Mouse (Mus musculus): Measurements from ENCODE around the gene Gadd45g.
"Not testable (repeated sequence)": the region's sequence is repeated elsewhere in the genome, so short reads cannot be mapped to it uniquely, and the experiment has no call there.

Gadd45g gene

GRCm38 (mm10) chr13:51834024-51834423 is 12.5 kb upstream of the Gadd45g start:
- DNase-seq, result not testable (repeated sequence)

- DNase-seq, result no peak
Observed at GRCm38 (mm10) chr13:51834520-51834919, 12.0 kb upstream of the Gadd45g start.

DNA sequence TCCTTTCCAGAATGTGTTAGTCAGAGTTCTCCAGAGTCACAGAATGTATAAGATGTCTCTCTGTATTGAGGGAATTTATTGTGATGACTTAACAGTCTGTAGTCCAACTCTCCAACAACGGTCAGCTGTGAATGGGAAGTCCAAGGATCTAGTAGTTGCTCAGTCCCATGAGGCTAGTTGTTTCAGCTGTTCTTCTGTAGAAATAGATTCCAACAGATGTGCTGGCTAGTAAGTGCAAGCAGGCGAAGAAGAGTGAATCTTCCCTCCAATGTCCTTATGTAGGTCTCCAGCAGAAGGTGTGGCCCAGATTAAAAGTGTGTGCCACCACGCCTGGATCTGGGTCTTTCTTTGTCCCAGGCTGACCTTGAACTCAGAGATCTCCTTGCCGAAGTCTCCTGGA is 11.3 kb upstream of the Gadd45g start:
- DNase-seq, result not testable (repeated sequence)

- DNase-seq, result no peak
Observed at GRCm38 (mm10) chr13:51837402-51837801, 9.1 kb upstream of the Gadd45g start.

- DNase-seq, result peak; percentile 52
Observed at GRCm38 (mm10) chr13:51839250-51840026, 7.0 kb upstream of the Gadd45g start.

- DNase-seq, result no peak
Observed at GRCm38 (mm10) chr13:51840702-51841101, 5.8 kb upstream of the Gadd45g start.

GRCm38 (mm10) chr13:51841541-51842115 is 4.8 kb upstream of the Gadd45g start:
- no peak for DNase-seq

DNA sequence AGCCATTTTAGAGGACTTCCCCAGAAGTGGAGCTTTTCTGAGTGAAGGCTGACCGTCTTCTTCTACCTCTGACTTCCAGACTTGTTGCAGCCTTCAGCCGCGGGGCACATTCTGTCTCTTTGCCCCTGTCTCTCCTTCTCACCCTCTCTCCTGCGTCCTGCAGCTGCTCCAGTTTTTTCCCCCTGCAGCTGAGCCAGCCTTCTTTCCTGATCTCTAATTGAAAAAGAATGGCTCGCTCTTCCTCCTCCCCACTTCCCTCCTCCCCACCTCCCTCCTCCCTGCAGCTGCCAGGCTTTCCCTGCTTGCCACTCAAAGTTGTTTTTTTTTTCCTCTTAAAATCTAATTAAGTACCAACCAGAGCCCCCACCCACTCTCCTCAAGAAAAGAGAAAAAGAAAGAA is 4.3 kb upstream of the Gadd45g start:
- no peak for DNase-seq

GRCm38 (mm10) chr13:51842773-51843172 is 3.7 kb upstream of the Gadd45g start:
- DNase-seq, result no peak

DNA sequence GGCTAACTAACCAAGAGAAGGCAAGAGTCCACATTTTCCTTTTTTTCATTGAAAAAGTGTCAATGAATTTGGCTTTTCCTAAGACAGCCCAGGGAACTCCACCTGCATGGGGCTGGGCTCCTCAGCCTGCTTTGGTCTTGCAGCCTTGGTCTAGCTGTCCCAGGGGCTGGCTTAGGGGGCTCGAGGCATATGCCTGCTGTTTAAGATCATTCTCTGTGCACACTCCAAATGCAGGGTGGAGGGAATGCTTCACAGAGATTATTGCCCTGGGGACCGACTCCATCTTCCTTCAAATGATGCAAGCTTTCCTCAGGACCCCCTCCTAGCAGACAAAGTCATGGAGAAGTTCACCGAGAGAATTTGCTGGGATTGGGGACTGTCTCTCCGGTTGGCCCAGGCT is 3.2 kb upstream of the Gadd45g start:
- DNase-seq, result no peak

GRCm38 (mm10) chr13:51844118-51844517 is 2.4 kb upstream of the Gadd45g start:
- DNase-seq, result peak; percentile 39

DNA sequence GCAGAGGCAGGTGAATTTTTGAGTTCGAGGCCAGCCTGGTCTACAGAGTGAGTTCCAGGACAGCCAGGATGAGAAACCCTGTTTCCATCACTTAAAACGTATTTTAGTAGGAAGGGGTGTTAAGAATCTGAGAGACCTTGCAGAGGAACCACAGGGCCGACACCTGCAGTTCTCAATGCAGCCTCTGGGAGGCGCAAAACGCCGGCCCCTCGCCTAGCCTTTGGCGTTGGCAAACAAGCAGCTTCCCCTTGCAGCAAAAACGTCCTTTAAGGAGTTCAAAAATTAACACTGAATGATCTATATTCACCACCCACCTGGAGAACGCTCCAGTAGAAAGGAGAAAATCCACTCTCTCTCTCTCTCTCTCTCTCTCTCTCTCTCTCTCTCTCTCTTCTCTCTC is 1.8 kb upstream of the Gadd45g start:
- peak; percentile 85 for DNase-seq

DNA sequence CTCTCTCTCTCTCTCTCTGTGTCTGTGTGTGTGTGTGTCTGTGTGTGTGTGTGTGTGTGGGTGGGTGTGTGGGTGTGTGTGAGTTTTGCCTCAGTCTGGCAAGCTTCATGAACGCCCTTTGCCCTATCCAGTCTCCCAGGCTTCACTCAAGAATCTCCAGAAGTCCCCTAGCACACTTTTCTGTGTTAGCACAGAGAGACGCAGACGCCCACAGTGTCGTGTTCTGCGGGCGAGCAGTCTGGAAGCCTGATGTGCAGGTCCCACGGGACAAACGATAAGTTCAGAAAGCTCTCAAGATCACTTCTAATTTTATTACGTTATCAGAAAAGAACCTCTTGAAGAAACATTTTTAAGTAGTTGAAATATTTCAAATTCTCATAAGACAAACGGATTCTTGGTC is 1.4 kb upstream of the Gadd45g start:
- peak; percentile 54 for DNase-seq

GRCm38 (mm10) chr13:51845591-51846191 is 787 bp upstream of the Gadd45g start:
- peak; percentile 88 for DNase-seq

GRCm38 (mm10) chr13:51846868-51847793 is 653 bp downstream of the Gadd45g start:
- DNase-seq, result peak; percentile 87

DNA sequence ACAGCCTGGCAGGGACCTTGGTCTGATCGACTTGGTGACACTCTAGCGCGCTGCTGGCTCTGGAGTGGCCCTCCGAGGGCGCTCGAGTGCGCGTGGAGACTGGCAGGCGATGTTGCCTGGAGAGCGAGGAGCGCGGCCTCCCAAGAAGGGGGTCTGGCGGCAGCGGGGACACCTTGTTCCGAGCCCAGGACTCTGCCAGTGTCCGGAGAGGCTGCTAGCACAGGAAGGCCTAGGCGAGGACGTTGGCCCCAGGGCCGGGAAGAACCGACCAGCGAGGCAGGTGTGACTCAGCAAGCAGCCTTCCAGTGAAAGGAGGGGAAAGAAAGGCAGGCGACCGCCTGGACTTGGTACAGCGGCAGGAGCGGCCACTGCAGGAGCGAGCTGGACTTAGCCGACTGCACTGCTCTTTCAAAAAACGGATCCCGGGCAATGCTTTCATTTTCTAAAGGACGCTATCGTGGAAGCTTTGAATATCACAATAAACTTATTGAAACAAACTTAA is 1.6 kb downstream of the Gadd45g start:
- DNase-seq, result peak; percentile 88

DNA sequence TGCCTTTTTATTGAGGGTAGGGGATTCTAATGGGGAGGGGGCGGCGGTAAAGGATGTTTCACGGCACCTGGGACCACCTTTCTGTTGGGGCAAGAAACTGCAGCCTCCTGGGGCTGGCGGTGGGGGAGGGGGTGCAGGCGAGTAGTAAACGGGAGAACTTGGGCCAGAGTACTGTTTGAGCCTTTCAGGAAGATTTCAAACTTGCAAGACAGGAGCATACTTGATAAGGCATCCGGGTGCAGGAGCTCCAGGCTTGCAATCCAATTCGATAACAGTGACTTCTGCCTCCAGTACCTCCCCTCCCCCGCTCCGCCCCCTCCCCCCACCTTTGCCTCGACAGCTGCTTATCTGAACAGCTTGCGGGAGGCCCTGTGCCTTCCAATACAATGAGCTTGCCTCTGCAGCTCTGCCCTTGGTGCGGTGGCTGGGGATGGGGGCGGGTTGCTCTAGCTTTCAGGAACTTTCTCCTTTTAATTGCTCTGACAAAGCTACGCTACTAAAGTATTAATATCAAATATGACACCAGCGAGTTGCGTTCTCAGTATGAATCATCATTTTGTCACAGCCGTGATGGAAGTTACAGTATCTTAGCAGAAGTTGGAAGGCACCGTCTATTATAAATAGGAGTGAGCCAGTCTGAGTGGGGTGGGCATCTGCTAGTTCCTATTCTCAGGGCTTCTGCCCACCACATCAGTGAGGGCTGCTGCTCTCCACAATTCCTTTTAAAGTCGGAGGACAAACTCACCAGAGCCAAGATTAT is 2.2 kb downstream of the Gadd45g start:
- DNase-seq, result peak; percentile 60

GRCm38 (mm10) chr13:51849241-51850033 is 3.0 kb downstream of the Gadd45g start:
- DNase-seq, result peak; percentile 81

DNA sequence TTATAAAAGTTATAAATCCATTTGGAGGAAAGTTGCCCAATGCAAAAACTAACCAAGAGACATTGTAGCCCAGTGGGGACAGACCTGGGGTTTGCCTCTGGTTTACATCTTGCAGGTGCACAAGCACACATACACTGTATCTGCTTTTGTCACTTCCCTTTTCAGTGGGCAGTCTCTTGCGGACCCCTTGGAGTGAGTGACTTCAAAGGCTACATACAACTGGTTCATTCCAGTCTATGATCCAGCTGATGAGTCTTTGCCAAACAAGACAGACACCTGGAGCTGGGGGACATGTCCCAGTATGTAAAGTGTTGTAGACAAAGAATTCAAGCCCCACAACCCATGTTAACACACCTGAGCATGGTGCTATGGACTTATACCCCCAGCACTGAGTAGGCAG is 4.1 kb downstream of the Gadd45g start:
- no peak for DNase-seq

DNA sequence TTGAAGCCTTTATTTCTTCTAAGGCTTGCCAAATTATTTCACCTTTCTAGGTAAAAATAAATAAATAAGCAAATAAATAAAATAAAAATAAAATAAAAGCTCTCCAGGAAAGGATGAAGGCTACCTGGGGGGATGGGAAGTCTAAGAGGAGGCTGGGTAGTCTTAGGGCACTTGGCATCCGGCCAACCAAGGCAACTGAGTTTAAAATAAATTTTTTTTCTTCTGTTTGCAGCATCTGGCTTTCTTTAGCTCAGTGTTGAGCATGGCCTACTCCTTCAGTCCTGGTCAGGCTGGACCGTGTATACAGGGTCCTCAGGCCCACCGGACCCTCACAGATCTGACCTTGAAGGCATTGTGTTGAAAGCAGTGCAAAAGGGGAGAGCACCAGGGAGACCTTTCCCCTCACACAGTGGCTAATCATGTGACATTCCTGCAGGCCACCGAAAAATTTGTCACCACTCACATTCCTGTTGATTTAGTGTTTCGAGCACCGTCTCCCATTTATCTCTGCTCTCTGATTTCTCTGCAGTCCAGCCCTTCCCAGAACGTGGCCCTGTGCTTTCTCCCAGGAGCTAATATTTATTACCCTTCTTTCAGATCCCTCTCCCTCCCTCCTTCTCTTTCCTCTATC is 6.2 kb downstream of the Gadd45g start:
- DNase-seq, result peak; percentile 42

Measured in kidney, postnatal 10 days (tissue).